Mouse (Mus musculus) lung, embryonic 15.5 days (tissue): ENCODE measurements around the gene Acsbg1. TPM values are rescaled to one million over a fixed set of nuclear protein-coding genes. Genes with fewer than 3 reads are reported as not detected.

Experiments used
- ATAC-seq: fragments of 200-750 bp; cut with Nextera tagmentation; 2 replicates; pipeline ENCODE4 v1.8.0; 2017; ENCODE audit warnings: moderate number of reproducible peaks, borderline replicate concordance; ENCODE audit not compliant: low FRiP score, low TSS enrichment; ENCODE audit errors: extremely low read depth
- H3K27ac ChIP-seq: fragments of 300-500 bp; sonication (generic); 2 replicates; pipeline ENCODE4 v1.5.1; 2015; ENCODE audit warnings: moderate library complexity, mild to moderate bottlenecking, inconsistent platforms
- H3K27me3 ChIP-seq: fragments of 300-500 bp; sonication (generic); 2 replicates; pipeline ENCODE4 v1.6.1; 2015; ENCODE audit warnings: inconsistent platforms
- H3K36me3 ChIP-seq: fragments of 300-500 bp; sonication (generic); 2 replicates; pipeline ENCODE4 v1.6.1; 2015; ENCODE audit warnings: inconsistent platforms
- H3K4me1 ChIP-seq: fragments of 300-500 bp; sonication (generic); 2 replicates; pipeline ENCODE4 v1.6.1; 2015; ENCODE audit warnings: inconsistent platforms
- H3K4me2 ChIP-seq: fragments of 300-500 bp; sonication (generic); 2 replicates; pipeline ENCODE4 v1.6.1; 2015; ENCODE audit warnings: inconsistent platforms, mild to moderate bottlenecking, moderate library complexity
- H3K4me3 ChIP-seq: fragments of 300-500 bp; sonication (generic); 2 replicates; pipeline ENCODE4 v1.5.1; 2015; ENCODE audit warnings: mild to moderate bottlenecking, inconsistent platforms
- H3K9ac ChIP-seq: fragments of 300-500 bp; sonication (generic); 2 replicates; pipeline ENCODE4 v1.6.1; 2015; ENCODE audit warnings: inconsistent platforms
- H3K9me3 ChIP-seq: fragments of 300-500 bp; sonication (generic); 2 replicates; pipeline ENCODE4 v1.6.1; 2016; ENCODE audit warnings: inconsistent platforms
- WGBS: fragments of 180-500 bp; shearing (Covaris S2); methylation state at CpG from one replicate; pipeline ENCODE4 v1.1.7; 2015; 5-methylcytosine and 5-hydroxymethylcytosine counted together
- polyA plus RNA-seq: library from polyadenylated mRNA; unstranded; fragments of >200 nt; fragmentation: Nextera tagmentation; extraction: Ambion mirVana; gene quantifications from 2 replicates; pipeline ENCODE4 v1.2.1, GENCODE M21; 2015

The Acsbg1 gene
- polyA plus RNA-seq, result 0.21 and 0.39 TPM in 2 replicates

- no peak for ATAC-seq
- H3K9ac ChIP-seq, result no peak within 1 kb of the TSS
Measured at GRCm38 (mm10) chr9:54661605-54662377, at the start of gene Acsbg1. Gene Acsbg1 (minus strand): TSS chr9:54661870.

GRCm38 (mm10) chr9:54708085-54708484 is 46.4 kb upstream of the Acsbg1 start:
- no peak overlapping the region for H3K9ac ChIP-seq
- H3K27ac ChIP-seq, result no peak overlapping the region
- 84% methylated on average over 5 of the region's 5 CpGs for WGBS
- no peaks in the 10 kb centered on the region for H3K27me3 ChIP-seq
- H3K36me3 ChIP-seq, result no peaks in the 10 kb centered on the region
- peaks cover 9% of the 10 kb centered on the region; the same call in 1 of the 2 replicates for H3K4me1 ChIP-seq
- no peak for ATAC-seq
- no peaks in the 10 kb centered on the region for H3K9me3 ChIP-seq
- H3K4me3 ChIP-seq, result no peak overlapping the region
- H3K4me2 ChIP-seq, result no peak overlapping the region

More at GRCm38 (mm10) chr9:54661605-54662377, at the start of gene Acsbg1:
- Histone ChIP-seq H3K4me2 (no peak within 1 kb of the TSS), H3K27ac (no peak within 1 kb of the TSS), H3K9me3 (no peaks in the 10 kb centered on the region), H3K36me3 (no peaks in the 10 kb centered on the region), H3K27me3 (no peaks in the 10 kb centered on the region), H3K4me1 (0 out of 2 replicates have a peak, but pooled peaks cover 3% of the 10 kb centered on the region), H3K4me3 (no peak within 1 kb of the TSS)
- WGBS, result 26% methylated on average over 10 of the region's 10 CpGs

GRCm38 (mm10) chr9:54707288-54707999 is 45.8 kb upstream of the Acsbg1 start:
- 56% methylated on average over 8 of the region's 8 CpGs for WGBS
- Histone ChIP-seq H3K4me2 (no peak overlapping the region), H3K9me3 (no peaks in the 10 kb centered on the region), H3K27me3 (no peaks in the 10 kb centered on the region), H3K36me3 (no peaks in the 10 kb centered on the region), H3K4me3 (no peak overlapping the region), H3K27ac (no peak overlapping the region), H3K4me1 (peaks cover 9% of the 10 kb centered on the region; the same call in 1 of the 2 replicates), H3K9ac (no peak overlapping the region)
- no peak for ATAC-seq

- no peaks in the 10 kb centered on the region for H3K9me3 ChIP-seq
- no peak overlapping the region for H3K27ac ChIP-seq
- 16% methylated on average over 1 of the region's 1 CpGs for WGBS
- no peak for ATAC-seq
- no peak overlapping the region for H3K4me3 ChIP-seq
- H3K36me3 ChIP-seq, result no peaks in the 10 kb centered on the region
- peaks cover 7% of the 10 kb centered on the region; the same call in 1 of the 2 replicates for H3K4me1 ChIP-seq
- H3K4me2 ChIP-seq, result no peak overlapping the region
- no peak overlapping the region for H3K9ac ChIP-seq
- peaks cover 8% of the 10 kb centered on the region for H3K27me3 ChIP-seq
Measured at GRCm38 (mm10) chr9:54705561-54705960, 43.9 kb upstream of the Acsbg1 start.

GRCm38 (mm10) chr9:54704361-54704760 is 42.7 kb upstream of the Acsbg1 start:
- no peak overlapping the region for H3K4me2 ChIP-seq
- H3K27me3 ChIP-seq, result peaks cover 10% of the 10 kb centered on the region
- no peaks in the 10 kb centered on the region for H3K36me3 ChIP-seq
- no peak overlapping the region for H3K27ac ChIP-seq
- H3K4me1 ChIP-seq, result peaks cover 16% of the 10 kb centered on the region; the same call in 1 of the 2 replicates
- no peak overlapping the region for H3K4me3 ChIP-seq
- H3K9me3 ChIP-seq, result no peaks in the 10 kb centered on the region
- H3K9ac ChIP-seq, result no peak overlapping the region
- WGBS, result 64% methylated on average over 5 of the region's 5 CpGs
- no peak for ATAC-seq

- Histone ChIP-seq H3K4me2 (no peak overlapping the region), H3K4me3 (no peak overlapping the region), H3K27ac (no peak overlapping the region), H3K9me3 (no peaks in the 10 kb centered on the region), H3K36me3 (no peaks in the 10 kb centered on the region), H3K4me1 (peaks cover 22% of the 10 kb centered on the region; the same call in 1 of the 2 replicates), H3K9ac (no peak overlapping the region), H3K27me3 (peaks cover 21% of the 10 kb centered on the region)
- WGBS, result 60% methylated on average over 2 of the region's 2 CpGs
- ATAC-seq, result no peak
Measured at GRCm38 (mm10) chr9:54702581-54702980, 40.9 kb upstream of the Acsbg1 start.

- Histone ChIP-seq H3K27me3 (peaks cover 21% of the 10 kb centered on the region), H3K4me1 (peaks cover 22% of the 10 kb centered on the region; the same call in 1 of the 2 replicates), H3K27ac (no peak overlapping the region), H3K4me3 (peak overlapping the region; percentile 77; the same call in 1 of the 2 replicates), H3K9ac (no peak overlapping the region), H3K4me2 (peak overlapping the region; percentile 97), H3K36me3 (no peaks in the 10 kb centered on the region), H3K9me3 (no peaks in the 10 kb centered on the region)
- 68% methylated on average over 7 of the region's 7 CpGs for WGBS
- ATAC-seq, result no peak
Measured at GRCm38 (mm10) chr9:54700746-54701145, 39.1 kb upstream of the Acsbg1 start.

GRCm38 (mm10) chr9:54700174-54700475 is 38.5 kb upstream of the Acsbg1 start:
- no peak for ATAC-seq
- Histone ChIP-seq H3K9ac (peak overlapping the region; percentile 54), H3K27ac (no peak overlapping the region), H3K36me3 (no peaks in the 10 kb centered on the region), H3K27me3 (peaks cover 21% of the 10 kb centered on the region), H3K4me2 (peak overlapping the region; percentile 97), H3K4me1 (peaks cover 22% of the 10 kb centered on the region; the same call in 1 of the 2 replicates), H3K4me3 (peak overlapping the region; percentile 77), H3K9me3 (no peaks in the 10 kb centered on the region)
- 11% methylated on average over 9 of the region's 9 CpGs for WGBS

- no peaks in the 10 kb centered on the region for H3K36me3 ChIP-seq
Measured at GRCm38 (mm10) chr9:54699345-54700173, 37.9 kb upstream of the Acsbg1 start.

GRCm38 (mm10) chr9:54699087-54699344 is 37.3 kb upstream of the Acsbg1 start:
- peak; percentile 76 for ATAC-seq
- no peak overlapping the region for H3K27ac ChIP-seq

More at GRCm38 (mm10) chr9:54699345-54700173, 37.9 kb upstream of the Acsbg1 start:
- no peaks in the 10 kb centered on the region for H3K9me3 ChIP-seq
- peaks cover 21% of the 10 kb centered on the region for H3K27me3 ChIP-seq
- H3K4me2 ChIP-seq, result peak overlapping the region; percentile 97
- H3K4me1 ChIP-seq, result peaks cover 22% of the 10 kb centered on the region; the same call in 1 of the 2 replicates
- ATAC-seq, result peak; percentile 73
- peak overlapping the region; percentile 54 for H3K9ac ChIP-seq
- H3K27ac ChIP-seq, result no peak overlapping the region
- H3K4me3 ChIP-seq, result peak overlapping the region; percentile 77
- under 1% methylated on average over 87 of the region's 92 CpGs for WGBS

GRCm38 (mm10) chr9:54698318-54699086 is 36.8 kb upstream of the Acsbg1 start, which contains the start of gene Dnaja4:
Gene Dnaja4 (plus strand): TSS chr9:54698873.
- Histone ChIP-seq H3K4me3 (peak within 1 kb of the TSS; percentile 77), H3K36me3 (no peaks in the 10 kb centered on the region), H3K9ac (peak within 1 kb of the TSS; percentile 54), H3K4me1 (peaks cover 22% of the 10 kb centered on the region; the same call in 1 of the 2 replicates), H3K4me2 (peak within 1 kb of the TSS; percentile 97), H3K9me3 (no peaks in the 10 kb centered on the region), H3K27ac (no peak within 1 kb of the TSS), H3K27me3 (peaks cover 21% of the 10 kb centered on the region)
- peak; percentile 57; the same call in 1 of the 2 replicates for ATAC-seq
- WGBS, result 59% methylated on average over 17 of the region's 17 CpGs

More at GRCm38 (mm10) chr9:54699087-54699344, 37.3 kb upstream of the Acsbg1 start:
- Histone ChIP-seq H3K4me2 (peak overlapping the region; percentile 97), H3K4me3 (peak overlapping the region; percentile 77), H3K9ac (peak overlapping the region; percentile 54), H3K9me3 (no peaks in the 10 kb centered on the region), H3K4me1 (peaks cover 22% of the 10 kb centered on the region; the same call in 1 of the 2 replicates), H3K36me3 (no peaks in the 10 kb centered on the region), H3K27me3 (peaks cover 21% of the 10 kb centered on the region)
- 6% methylated on average over 27 of the region's 27 CpGs for WGBS
